Mouse (Mus musculus) thymus, adult 2 months (tissue): ENCODE data around the gene Mmrn1.

Experiments used
- CTCF ChIP-seq: fragments of 200-500 bp; IDR thresholded peaks from 2 replicates; pipeline ENCODE4 v1.5.1; 2012; ENCODE audit warnings: mild to moderate bottlenecking, control low read depth, low read length, moderate library complexity, borderline replicate concordance; ENCODE audit not compliant: control insufficient read depth, poor library complexity, insufficient read depth; ENCODE audit errors: extremely low read depth
- POLR2A ChIP-seq: fragments of 200-500 bp; IDR thresholded peaks from 2 replicates; pipeline ENCODE4 v1.6.1; 2012; ENCODE audit warnings: mild to moderate bottlenecking, low read length, control low read depth, moderate library complexity; ENCODE audit not compliant: control insufficient read depth, poor library complexity, insufficient read depth; ENCODE audit errors: extremely low read depth

- TF ChIP-seq CTCF (no peak), POLR2A (no peak)
These were observed 19.4 kb downstream of the Mmrn1 start for GRCm38 (mm10) chr6:60944178-60944577.
